Mouse (Mus musculus) lung, embryonic 15.5 days (tissue): ENCODE data around the gene Fbln5. TPM values are rescaled to one million over a fixed set of nuclear protein-coding genes. Genes with fewer than 3 reads are reported as not detected.

Experiments used
- ATAC-seq: fragments of 200-750 bp; cut with Nextera tagmentation; 2 replicates; pipeline ENCODE4 v1.8.0; 2017; ENCODE audit warnings: moderate number of reproducible peaks, borderline replicate concordance; ENCODE audit not compliant: low FRiP score, low TSS enrichment; ENCODE audit errors: extremely low read depth
- H3K27ac ChIP-seq: fragments of 300-500 bp; sonication (generic); 2 replicates; pipeline ENCODE4 v1.5.1; 2015; ENCODE audit warnings: moderate library complexity, mild to moderate bottlenecking, inconsistent platforms
- H3K27me3 ChIP-seq: fragments of 300-500 bp; sonication (generic); 2 replicates; pipeline ENCODE4 v1.6.1; 2015; ENCODE audit warnings: inconsistent platforms
- H3K36me3 ChIP-seq: fragments of 300-500 bp; sonication (generic); 2 replicates; pipeline ENCODE4 v1.6.1; 2015; ENCODE audit warnings: inconsistent platforms
- H3K4me1 ChIP-seq: fragments of 300-500 bp; sonication (generic); 2 replicates; pipeline ENCODE4 v1.6.1; 2015; ENCODE audit warnings: inconsistent platforms
- H3K4me2 ChIP-seq: fragments of 300-500 bp; sonication (generic); 2 replicates; pipeline ENCODE4 v1.6.1; 2015; ENCODE audit warnings: inconsistent platforms, mild to moderate bottlenecking, moderate library complexity
- H3K4me3 ChIP-seq: fragments of 300-500 bp; sonication (generic); 2 replicates; pipeline ENCODE4 v1.5.1; 2015; ENCODE audit warnings: mild to moderate bottlenecking, inconsistent platforms
- H3K9ac ChIP-seq: fragments of 300-500 bp; sonication (generic); 2 replicates; pipeline ENCODE4 v1.6.1; 2015; ENCODE audit warnings: inconsistent platforms
- H3K9me3 ChIP-seq: fragments of 300-500 bp; sonication (generic); 2 replicates; pipeline ENCODE4 v1.6.1; 2016; ENCODE audit warnings: inconsistent platforms
- WGBS: fragments of 180-500 bp; shearing (Covaris S2); methylation state at CpG from one replicate; pipeline ENCODE4 v1.1.7; 2015; 5-methylcytosine and 5-hydroxymethylcytosine counted together
- polyA plus RNA-seq: library from polyadenylated mRNA; unstranded; fragments of >200 nt; fragmentation: Nextera tagmentation; extraction: Ambion mirVana; gene quantifications from 2 replicates; pipeline ENCODE4 v1.2.1, GENCODE M21; 2015

Fbln5 gene
- polyA plus RNA-seq, 1 experiment from 2014 or later, result 142 TPM

- Histone ChIP-seq H3K4me2 (no peak overlapping the region), H3K27ac (no peak overlapping the region), H3K4me3 (no peak overlapping the region), H3K9ac (no peak overlapping the region), H3K36me3 (no peaks in the 10 kb centered on the region), H3K4me1 (no peaks in the 10 kb centered on the region), H3K27me3 (no peaks in the 10 kb centered on the region), H3K9me3 (no peaks in the 10 kb centered on the region)
- 49% methylated on average over 2 of the region's 2 CpGs for WGBS
- no peak for ATAC-seq
These were observed 76.5 kb downstream of the Fbln5 start for GRCm38 (mm10) chr12:101742375-101742774.

- Histone ChIP-seq H3K4me3 (no peak overlapping the region), H3K9me3 (no peaks in the 10 kb centered on the region), H3K27ac (no peak overlapping the region), H3K9ac (no peak overlapping the region), H3K4me2 (no peak overlapping the region), H3K27me3 (no peaks in the 10 kb centered on the region), H3K4me1 (no peaks in the 10 kb centered on the region), H3K36me3 (no peaks in the 10 kb centered on the region)
- ATAC-seq, result no peak
- 28% methylated on average over 2 of the region's 2 CpGs for WGBS
These were observed 78.4 kb downstream of the Fbln5 start for GRCm38 (mm10) chr12:101740486-101740885.

- Histone ChIP-seq H3K4me3 (no peak overlapping the region), H3K4me1 (no peaks in the 10 kb centered on the region), H3K27ac (no peak overlapping the region), H3K36me3 (no peaks in the 10 kb centered on the region), H3K4me2 (no peak overlapping the region), H3K9me3 (no peaks in the 10 kb centered on the region), H3K9ac (no peak overlapping the region), H3K27me3 (no peaks in the 10 kb centered on the region)
- WGBS, result 15% methylated on average over 2 of the region's 2 CpGs
- no peak for ATAC-seq
These were observed 78.8 kb downstream of the Fbln5 start for GRCm38 (mm10) chr12:101740045-101740444.

- peak overlapping the region; percentile 65 for H3K4me3 ChIP-seq
- no peaks in the 10 kb centered on the region for H3K9me3 ChIP-seq
- peak; percentile 82 for ATAC-seq
- peaks cover 14% of the 10 kb centered on the region for H3K27me3 ChIP-seq
- WGBS, result 1% methylated on average over 9 of the region's 9 CpGs
- H3K36me3 ChIP-seq, result no peaks in the 10 kb centered on the region
- H3K4me1 ChIP-seq, result 0 out of 2 replicates have a peak, but pooled peaks cover 3% of the 10 kb centered on the region
- peak overlapping the region; percentile 35; the same call in 1 of the 2 replicates for H3K27ac ChIP-seq
- H3K4me2 ChIP-seq, result peak overlapping the region; percentile 94
- H3K9ac ChIP-seq, result peak overlapping the region; percentile 60; the same call in 1 of the 2 replicates
These were observed 100.1 kb downstream of the Fbln5 start for GRCm38 (mm10) chr12:101718755-101719150.

- WGBS, result under 1% methylated on average over 72 of the region's 75 CpGs
- H3K27ac ChIP-seq, result peak within 1 kb of the TSS; percentile 93
- H3K36me3 ChIP-seq, result no peaks in the 10 kb centered on the region
- peak within 1 kb of the TSS; percentile 60 for H3K9ac ChIP-seq
- peak; percentile 99 for ATAC-seq
- 0 out of 2 replicates have a peak, but pooled peaks cover 3% of the 10 kb centered on the region for H3K4me1 ChIP-seq
- H3K4me2 ChIP-seq, result peak within 1 kb of the TSS; percentile 94
- H3K4me3 ChIP-seq, result peak within 1 kb of the TSS; percentile 65
- H3K27me3 ChIP-seq, result peaks cover 14% of the 10 kb centered on the region
- no peaks in the 10 kb centered on the region for H3K9me3 ChIP-seq
These were observed 100.7 kb downstream of the Fbln5 start, which contains the start of gene Tc2n for GRCm38 (mm10) chr12:101718054-101718754. Gene Tc2n, minus strand, starts transcription at chr12:101718523.

- WGBS, result 74% methylated on average over 3 of the region's 3 CpGs
- no peaks in the 10 kb centered on the region for H3K36me3 ChIP-seq
- no peaks in the 10 kb centered on the region for H3K27me3 ChIP-seq
- no peaks in the 10 kb centered on the region for H3K4me1 ChIP-seq
- H3K27ac ChIP-seq, result no peak overlapping the region
- no peak overlapping the region for H3K9ac ChIP-seq
- H3K9me3 ChIP-seq, result no peaks in the 10 kb centered on the region
- no peak overlapping the region for H3K4me2 ChIP-seq
- no peak for ATAC-seq
- H3K4me3 ChIP-seq, result no peak overlapping the region
These were observed 119.7 kb downstream of the Fbln5 start for GRCm38 (mm10) chr12:101699176-101699575.

Other genes with a start within 250 kb of the Fbln5 start
- 5.7 and 5.8 TPM in 2 replicates for gene Tc2n, start 100.5 kb downstream of the Fbln5 start, polyA plus RNA-seq
- gene Trip11, start 94.2 kb upstream of the Fbln5 start, polyA plus RNA-seq, result 29.8 and 32.4 TPM in 2 replicates
- 12.7 and 13.5 TPM in 2 replicates for gene Atxn3, start 139.2 kb upstream of the Fbln5 start, polyA plus RNA-seq
- gene Cpsf2, start 156.9 kb upstream of the Fbln5 start, polyA plus RNA-seq, result 27.7 and 28.0 TPM in 2 replicates